Mouse (Mus musculus): ENCODE results near the gene Bend3.

DNA sequence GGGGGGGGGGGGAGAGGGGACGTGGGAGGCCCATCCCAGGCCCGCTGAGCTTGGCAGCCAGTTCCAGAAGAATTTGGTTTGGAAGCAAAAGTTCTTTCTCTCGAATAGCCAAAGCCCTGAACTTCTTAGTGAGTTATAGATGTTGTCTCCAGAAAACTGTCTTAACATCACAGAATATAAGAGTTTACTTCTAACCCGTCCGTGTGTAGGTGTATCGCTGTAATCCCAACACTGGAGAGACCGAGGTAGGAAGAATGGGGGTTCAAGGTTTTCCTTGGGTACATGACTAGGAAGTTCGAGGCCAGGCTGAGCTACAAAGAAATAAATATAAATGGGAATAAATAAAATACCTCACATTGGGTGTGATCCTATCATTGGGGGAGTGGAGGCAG, 62.5 kb downstream of the Bend3 start:
- no peak for TF ChIP-seq CTCF (IDR thresholded peaks at IDR 0.05; ENCODE audit: low read depth, low read length)
- TF ChIP-seq POLR2A (IDR thresholded peaks at IDR 0.05; ENCODE audit: extremely low read depth, insufficient read depth, low read length): no peak
